Mouse (Mus musculus) CH12.LX (cell line): ENCODE data around the gene Tmem72. TPM values are rescaled to one million over a fixed set of nuclear protein-coding genes. Genes with fewer than 3 reads are reported as not detected.

Experiments
- DNase-seq: peaks from one replicate; pipeline ENCODE4 v3.0.0-alpha.2; 2013; ENCODE audit errors: extremely low read depth
- H3K27ac ChIP-seq: 2 replicates; pipeline ENCODE4 v1.5.1; 2012; ENCODE audit warnings: low read depth, mild to moderate bottlenecking, control low read depth, moderate library complexity; ENCODE audit not compliant: insufficient read depth
- H3K27me3 ChIP-seq: replicated peaks from 2 replicates; pipeline ENCODE3; 2012; ENCODE audit warnings: inconsistent platforms
- H3K36me3 ChIP-seq, 2 experiments: replicated peaks in 1 of 2; 2 replicates each; pipeline versions ENCODE3 to v1.6.1; 2012; ENCODE audit warnings: inconsistent platforms in 1 of 2, low read length in 1 of 2, mild to moderate bottlenecking in 1 of 2, mixed read lengths in 1 of 2, moderate library complexity in 1 of 2; ENCODE audit not compliant: control insufficient read depth in 1 of 2, insufficient read depth in 1 of 2
- H3K4me1 ChIP-seq, 2 experiments: 2 replicates each; pipeline ENCODE4 v1.6.1; 2012; ENCODE audit warnings: inconsistent platforms in 1 of 2, moderate library complexity in 1 of 2; ENCODE audit not compliant: insufficient read depth in 2 of 2, control insufficient read depth in 1 of 2
- H3K4me2 ChIP-seq: 2 replicates; pipeline ENCODE4 v1.6.1; 2012; ENCODE audit warnings: low read depth, mild to moderate bottlenecking, control low read depth; ENCODE audit not compliant: poor library complexity, insufficient read depth, severe bottlenecking
- H3K4me3 ChIP-seq, 3 experiments: fragments of 150-350 bp in 1 of 3; sonication (generic) in 1 of 3; replicated peaks in 1 of 3; 2 replicates each; pipeline versions ENCODE3 to v1.5.1; 2011 to 2012; ENCODE audit warnings: low read depth in 2 of 3, low read length in 2 of 3, mild to moderate bottlenecking in 2 of 3, moderate library complexity in 2 of 3, control low read depth in 1 of 3, improper control_type of control experiment in 1 of 3, inconsistent platforms in 1 of 3, mixed read lengths in 1 of 3; ENCODE audit not compliant: poor library complexity in 1 of 3
- H3K79me2 ChIP-seq: replicated peaks from 2 replicates; pipeline ENCODE4 v1.6.1; 2012; ENCODE audit warnings: mild to moderate bottlenecking, moderate library complexity; ENCODE audit not compliant: control insufficient read depth, poor library complexity, insufficient read depth, severe bottlenecking; ENCODE audit errors: extremely low read depth
- H3K9ac ChIP-seq: 2 replicates; pipeline ENCODE4 v1.6.1; 2012; ENCODE audit warnings: low read depth, mild to moderate bottlenecking, control low read depth, moderate library complexity; ENCODE audit not compliant: insufficient read depth
- H3K9me3 ChIP-seq: replicated peaks from 2 replicates; pipeline ENCODE3; 2012; ENCODE audit warnings: low read length, inconsistent platforms, mixed read lengths
- BHLHE40 ChIP-seq: IDR thresholded peaks from 2 replicates; pipeline ENCODE4 v1.6.1; 2011; ENCODE audit warnings: mild to moderate bottlenecking, low read depth, low read length, improper control_type of control experiment
- CHD1 ChIP-seq: IDR thresholded peaks from 2 replicates; pipeline ENCODE4 v1.6.1; 2012; ENCODE audit warnings: low read depth, low read length, improper control_type of control experiment, inconsistent platforms
- ELF1 ChIP-seq: IDR thresholded peaks from 2 replicates; pipeline ENCODE4 v1.6.1; 2014; ENCODE audit warnings: low read depth, mild to moderate bottlenecking, inconsistent platforms, low read length, improper control_type of control experiment
- EP300 ChIP-seq: IDR thresholded peaks from 2 replicates; pipeline ENCODE4 v1.6.1; 2011; ENCODE audit warnings: low read length, improper control_type of control experiment
- ETS1 ChIP-seq: conservative IDR thresholded peaks from 2 replicates; pipeline ENCODE4 v1.6.1; 2012; ENCODE audit warnings: low read depth, mild to moderate bottlenecking, inconsistent platforms, low read length, improper control_type of control experiment, moderate library complexity
- IRF4 ChIP-seq: IDR thresholded peaks from 2 replicates; pipeline ENCODE4 v1.6.1; 2014; ENCODE audit warnings: low read depth, mild to moderate bottlenecking, inconsistent platforms, low read length, improper control_type of control experiment
- JUN ChIP-seq: IDR thresholded peaks from 2 replicates; pipeline ENCODE4 v1.6.1; 2011; ENCODE audit warnings: low read depth, mild to moderate bottlenecking, low read length, improper control_type of control experiment, moderate library complexity; ENCODE audit not compliant: insufficient read depth
- MEF2A ChIP-seq: IDR thresholded peaks from 2 replicates; pipeline ENCODE4 v1.6.1; 2014; ENCODE audit warnings: low read depth, mild to moderate bottlenecking, inconsistent platforms, low read length, improper control_type of control experiment, borderline replicate concordance
- MYC ChIP-seq: IDR thresholded peaks from 2 replicates; pipeline ENCODE4 v1.6.1; 2011; ENCODE audit warnings: low read depth, mild to moderate bottlenecking, improper control_type of control experiment, low read length
- NELFE ChIP-seq: IDR thresholded peaks from 2 replicates; pipeline ENCODE4 v1.6.1; 2011; ENCODE audit warnings: low read depth, low read length, improper control_type of control experiment
- POLR2A ChIP-seq: IDR thresholded peaks from 2 replicates; pipeline ENCODE4 v1.6.1; 2011; ENCODE audit warnings: low read depth, mild to moderate bottlenecking, improper control_type of control experiment, low read length
- RCOR1 ChIP-seq: conservative IDR thresholded peaks from 2 replicates; pipeline ENCODE4 v1.6.1; 2012; ENCODE audit warnings: low read depth, mild to moderate bottlenecking, inconsistent platforms, low read length, improper control_type of control experiment
- TBP ChIP-seq: conservative IDR thresholded peaks from 2 replicates; pipeline ENCODE4 v1.6.1; 2011; ENCODE audit warnings: low read depth, low read length, improper control_type of control experiment
- TCF12 ChIP-seq: IDR thresholded peaks from 2 replicates; pipeline ENCODE4 v1.6.1; 2014; ENCODE audit warnings: low read depth, mild to moderate bottlenecking, inconsistent platforms, low read length, improper control_type of control experiment
- USF2 ChIP-seq: conservative IDR thresholded peaks from 2 replicates; pipeline ENCODE4 v1.6.1; 2011; ENCODE audit warnings: low read depth, low read length, improper control_type of control experiment
- ZKSCAN1 ChIP-seq: IDR thresholded peaks from 2 replicates; pipeline ENCODE4 v1.6.1; 2012; ENCODE audit warnings: low read depth, inconsistent platforms, low read length, improper control_type of control experiment, borderline replicate concordance
- ZNF384 ChIP-seq: IDR thresholded peaks from 2 replicates; pipeline ENCODE4 v1.6.1; 2012; ENCODE audit warnings: low read depth, low read length, improper control_type of control experiment, inconsistent platforms
- dilution Hi-C: fragments of 300-500 bp; cut with MboI; formaldehyde crosslinking; loops from 2 replicates; pipeline ENCODE4 v1.14.3; 2020; ENCODE audit warnings: low sequenced_read_pairs; ENCODE audit not compliant: extremely low pct_unique_long_range_greater_than_20kb, extremely low pct_ligation_motif_present
- in situ Hi-C: fragments of 300-500 bp; cut with MboI; formaldehyde crosslinking; loops from 3 replicates; pipeline ENCODE4 v1.14.3; 2019; ENCODE audit warnings: low sequenced_read_pairs, low pct_ligation_motif_present, low pct_unique_long_range_greater_than_20kb, mixed read lengths
- polyA plus RNA-seq: library from polyadenylated mRNA; unstranded; fragments of >175 nt; gene quantifications from 2 replicates; pipeline ENCODE4 v1.2.1, GENCODE M21; 2012; ENCODE audit warnings: low read depth; ENCODE audit not compliant: insufficient read length
- total RNA-seq, 2 experiments: library from RNA; depleted of rRNA; stranded (reverse); fragments of 300-350 nt in 1 of 2; fragments of >200 nt in 1 of 2; gene quantifications; 2 replicates each; pipeline ENCODE4 v1.2.3; 2012 to 2014

Gene Tmem72
- total RNA-seq (2012; rRNA removed) (0.04 TPM in 2 replicates), total RNA-seq (2014; rRNA removed) (0.01 TPM in 2 replicates), polyA plus RNA-seq (0.01 TPM in 2 replicates)

GRCm38 (mm10) chr6:116716666-116717065 is at the start of gene Tmem72:
Gene Tmem72 (minus strand): TSS chr6:116716913.
- no peak within 1 kb of the TSS for H3K9ac ChIP-seq
- no peaks in the 10 kb centered on the region for H3K9me3 ChIP-seq
- no peak within 1 kb of the TSS for H3K4me2 ChIP-seq
- TF ChIP-seq USF2, result no peak
- TF ChIP-seq MYC, result no peak
- TF ChIP-seq BHLHE40, result no peak
- no peak for TF ChIP-seq IRF4
- TF ChIP-seq POLR2A, result no peak
- TF ChIP-seq MEF2A, result no peak
- TF ChIP-seq ZKSCAN1, result no peak
- TF ChIP-seq EP300, result no peak
- no peak for TF ChIP-seq ZNF384
- no peak for TF ChIP-seq CHD1
- no peaks in the 10 kb centered on the region for H3K79me2 ChIP-seq
- no peak within 1 kb of the TSS for H3K27ac ChIP-seq
- in situ Hi-C loops, result loop anchor here (10.0 kb wide), 1 partner anchor 48 kb away; no protein-coding TSS in a partner anchor
- no peak for DNase-seq
- dilution Hi-C loops, result no loop called here
- no peaks in the 10 kb centered on the region for H3K36me3 ChIP-seq
- H3K4me1 ChIP-seq, result peaks cover 6 to 65% of the 10 kb centered on the region in 2 experiments; a peak in 3 of 4 replicates
- H3K27me3 ChIP-seq, result no peaks in the 10 kb centered on the region
- H3K4me3 ChIP-seq, result no peak within 1 kb of the TSS

GRCm38 (mm10) chr6:116764524-116764923 is 47.8 kb upstream of the Tmem72 start:
- Histone ChIP-seq H3K4me2 (no peak overlapping the region), H3K79me2 (no peaks in the 10 kb centered on the region), H3K4me3 (no peak overlapping the region), H3K9me3 (no peaks in the 10 kb centered on the region), H3K9ac (no peak overlapping the region), H3K4me1 (peaks cover 5 to 14% of the 10 kb centered on the region in 2 experiments; a peak in 2 of 4 replicates), H3K36me3 (no peaks in the 10 kb centered on the region), H3K27me3 (no peaks in the 10 kb centered on the region), H3K27ac (no peak overlapping the region)
- no peak for DNase-seq
- in situ Hi-C loops, result loop anchor here (10.0 kb wide), 1 partner anchor 50 kb away; the partner anchor contains the start of gene Tmem72
- TF ChIP-seq TBP (no peak), JUN (no peak), NELFE (no peak), ETS1 (no peak), RCOR1 (no peak), ELF1 (no peak), TCF12 (no peak)
- dilution Hi-C loops, result no loop called here
